Mouse (Mus musculus): ENCODE measurements around the gene Dok3. TPM values are rescaled to one million over a fixed set of nuclear protein-coding genes. Genes with fewer than 3 reads are reported as not detected.
A peak's percentile ranks its signal among the peaks of the same experiment; 100 is the strongest.
"Not testable (repeated sequence)": the region's sequence is repeated elsewhere in the genome, so short reads cannot be mapped to it uniquely, and the experiment has no call there.

Dok3 gene
- 14.1 and 25.7 TPM in 2 replicates for polyA plus RNA-seq (2012; rRNA removed)

- Histone ChIP-seq H3K36me3 (ENCODE audit: control insufficient read depth, insufficient read depth, low read length) (peaks cover 32% of the 10 kb centered on the region), H3K4me3 (ENCODE audit: low read depth, low read length) (peak within 1 kb of the TSS; percentile 56), H3K27ac (ENCODE audit: insufficient read depth, low read depth, low read length) (peak within 1 kb of the TSS; percentile 71), H3K27me3 (ENCODE audit: control insufficient read depth, insufficient read depth, low read length) (no peaks in the 10 kb centered on the region), H3K4me1 (ENCODE audit: control insufficient read depth, insufficient read depth, insufficient read length, low read length) (peaks cover 2% of the 10 kb centered on the region)
- 42% methylated on average over 8 of the region's 8 CpGs for WGBS
- TF ChIP-seq CTCF (IDR thresholded peaks at IDR 0.05; ENCODE audit: extremely low read depth, insufficient read length, insufficient replicate concordance, low read depth, low read length), result no peak
- TF ChIP-seq POLR2A (IDR thresholded peaks at IDR 0.05; ENCODE audit: low read depth, low read length), result no peak
Observed at GRCm38 (mm10) chr13:55529198-55529915, at the start of gene Dok3. TSS of gene Dok3 (minus strand) at chr13:55529296.

DNA sequence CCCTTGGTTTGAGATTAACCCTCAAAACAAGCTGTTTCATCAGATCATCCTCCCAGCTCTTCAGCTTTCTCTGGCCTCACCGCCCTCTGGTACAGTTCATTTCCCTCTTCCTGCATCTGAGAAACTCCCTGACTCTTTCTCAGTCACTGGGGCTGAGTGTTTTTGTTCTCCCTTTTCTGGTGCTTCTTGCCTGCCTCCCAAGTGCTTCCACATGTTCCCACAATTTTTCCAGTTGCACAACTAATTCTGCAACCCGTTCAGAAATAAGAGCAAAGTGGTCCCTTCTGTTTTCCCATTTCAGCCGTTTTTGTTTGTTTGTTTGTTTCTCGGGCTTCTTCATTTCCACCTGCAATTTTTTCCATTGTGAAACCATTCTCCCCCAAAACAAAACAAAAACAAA, 49.0 kb upstream of the Dok3 start:
- no peak for TF ChIP-seq CTCF (IDR thresholded peaks at IDR 0.05; ENCODE audit: extremely low read depth, insufficient read length, insufficient replicate concordance, low read depth, low read length)
- no peak for TF ChIP-seq POLR2A (IDR thresholded peaks at IDR 0.05; ENCODE audit: low read depth, low read length)
- 78% methylated on average over 4 of the region's 4 CpGs for WGBS

DNA sequence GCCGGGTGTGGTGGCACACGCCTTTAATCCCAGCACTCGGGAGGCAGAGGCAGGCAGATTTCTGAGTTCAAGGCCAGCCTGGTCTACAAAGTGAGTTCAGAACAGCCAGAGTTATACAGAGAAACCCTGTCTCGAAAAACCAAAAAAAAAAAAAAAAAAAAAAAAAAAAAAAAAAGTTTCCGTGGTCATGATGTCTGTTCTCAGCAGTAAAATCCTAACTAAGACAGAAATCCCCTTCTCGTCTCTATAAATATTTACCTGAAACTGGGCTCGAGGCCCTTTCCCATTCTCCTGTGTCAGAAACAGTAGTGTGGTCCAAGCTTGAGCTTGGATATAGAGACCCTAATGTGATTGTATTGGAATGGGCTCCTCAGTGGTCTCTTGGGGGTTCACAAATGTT, 47.8 kb upstream of the Dok3 start:
- not testable (repeated sequence) for H3K27ac ChIP-seq (ENCODE audit: insufficient read depth, low read depth, low read length); H3K27me3 ChIP-seq (ENCODE audit: control insufficient read depth, insufficient read depth, low read length); H3K4me3 ChIP-seq (ENCODE audit: low read depth, low read length); H3K36me3 ChIP-seq (ENCODE audit: control insufficient read depth, insufficient read depth, low read length); H3K4me1 ChIP-seq (ENCODE audit: control insufficient read depth, insufficient read depth, insufficient read length, low read length)
- WGBS, result 74% methylated on average over 7 of the region's 7 CpGs

More for the DNA sequence above, 49.0 kb upstream of the Dok3 start:
- H3K36me3 ChIP-seq (ENCODE audit: control insufficient read depth, insufficient read depth, low read length), result no peaks in the 10 kb centered on the region
- no peak overlapping the region for H3K4me3 ChIP-seq (ENCODE audit: low read depth, low read length)
- no peak overlapping the region for H3K27ac ChIP-seq (ENCODE audit: insufficient read depth, low read depth, low read length)
- H3K4me1 ChIP-seq (ENCODE audit: control insufficient read depth, insufficient read depth, insufficient read length, low read length), result no peaks in the 10 kb centered on the region
- H3K27me3 ChIP-seq (ENCODE audit: control insufficient read depth, insufficient read depth, low read length), result no peaks in the 10 kb centered on the region

GRCm38 (mm10) chr13:55575932-55576331, 46.8 kb upstream of the Dok3 start:
- Histone ChIP-seq H3K27me3 (ENCODE audit: control insufficient read depth, insufficient read depth, low read length) (no peaks in the 10 kb centered on the region), H3K4me1 (ENCODE audit: control insufficient read depth, insufficient read depth, insufficient read length, low read length) (no peaks in the 10 kb centered on the region), H3K27ac (ENCODE audit: insufficient read depth, low read depth, low read length) (no peak overlapping the region), H3K36me3 (ENCODE audit: control insufficient read depth, insufficient read depth, low read length) (no peaks in the 10 kb centered on the region), H3K4me3 (ENCODE audit: low read depth, low read length) (no peak overlapping the region)
- no peak for TF ChIP-seq CTCF (IDR thresholded peaks at IDR 0.05; ENCODE audit: extremely low read depth, insufficient read length, insufficient replicate concordance, low read depth, low read length)
- no peak for TF ChIP-seq POLR2A (IDR thresholded peaks at IDR 0.05; ENCODE audit: low read depth, low read length)
- WGBS, result 52% methylated on average over 5 of the region's 5 CpGs

- WGBS, result 65% methylated on average over 5 of the region's 5 CpGs
- no peaks in the 10 kb centered on the region for H3K36me3 ChIP-seq (ENCODE audit: control insufficient read depth, insufficient read depth, low read length)
- no peak overlapping the region for H3K27ac ChIP-seq (ENCODE audit: insufficient read depth, low read depth, low read length)
- H3K27me3 ChIP-seq (ENCODE audit: control insufficient read depth, insufficient read depth, low read length), result no peaks in the 10 kb centered on the region
- TF ChIP-seq POLR2A (IDR thresholded peaks at IDR 0.05; ENCODE audit: low read depth, low read length) (no peak), CTCF (IDR thresholded peaks at IDR 0.05; ENCODE audit: extremely low read depth, insufficient read length, insufficient replicate concordance, low read depth, low read length) (no peak)
- no peak overlapping the region for H3K4me3 ChIP-seq (ENCODE audit: low read depth, low read length)
- H3K4me1 ChIP-seq (ENCODE audit: control insufficient read depth, insufficient read depth, insufficient read length, low read length), result peaks cover 1% of the 10 kb centered on the region; the same call in 1 of the 2 replicates
Observed at GRCm38 (mm10) chr13:55574321-55574720, 45.2 kb upstream of the Dok3 start.

DNA sequence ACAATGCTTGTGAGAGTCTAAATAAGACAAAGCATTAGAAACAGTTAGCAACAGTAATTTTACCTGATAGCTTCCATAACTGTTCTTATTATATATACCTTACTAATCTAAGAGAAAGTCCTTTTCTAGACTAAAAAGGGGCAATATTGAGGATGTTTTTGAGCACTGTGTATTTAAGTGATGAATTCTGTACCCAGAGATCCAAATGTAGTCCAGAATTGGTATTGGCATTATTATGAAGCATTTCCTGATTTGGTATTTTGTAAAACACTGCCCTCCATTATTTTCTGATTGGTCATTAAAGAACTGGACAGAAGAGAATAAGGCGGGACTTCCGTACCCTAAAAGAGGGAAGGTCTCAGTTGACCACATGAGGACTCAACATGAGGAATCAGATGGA, 44.3 kb upstream of the Dok3 start, which contains the start of gene Tmed9:
TSS of gene Tmed9 (plus strand) at position 301 of the 400 bp plus-strand sequence.
- 96% methylated on average over 2 of the region's 2 CpGs for WGBS
- no peaks in the 10 kb centered on the region for H3K27me3 ChIP-seq (ENCODE audit: control insufficient read depth, insufficient read depth, low read length)
- H3K36me3 ChIP-seq (ENCODE audit: control insufficient read depth, insufficient read depth, low read length), result no peaks in the 10 kb centered on the region
- H3K4me1 ChIP-seq (ENCODE audit: control insufficient read depth, insufficient read depth, insufficient read length, low read length), result peaks cover 2% of the 10 kb centered on the region; the same call in 1 of the 2 replicates
- no peak within 1 kb of the TSS for H3K4me3 ChIP-seq (ENCODE audit: low read depth, low read length)
- TF ChIP-seq CTCF (IDR thresholded peaks at IDR 0.05; ENCODE audit: extremely low read depth, insufficient read length, insufficient replicate concordance, low read depth, low read length) (no peak), POLR2A (IDR thresholded peaks at IDR 0.05; ENCODE audit: low read depth, low read length) (no peak)
- H3K27ac ChIP-seq (ENCODE audit: insufficient read depth, low read depth, low read length), result no peak within 1 kb of the TSS

GRCm38 (mm10) chr13:55571977-55572376, 42.9 kb upstream of the Dok3 start:
- Histone ChIP-seq H3K27ac (ENCODE audit: insufficient read depth, low read depth, low read length) (no peak overlapping the region), H3K27me3 (ENCODE audit: control insufficient read depth, insufficient read depth, low read length) (no peaks in the 10 kb centered on the region), H3K4me1 (ENCODE audit: control insufficient read depth, insufficient read depth, insufficient read length, low read length) (peaks cover 2% of the 10 kb centered on the region; the same call in 1 of the 2 replicates), H3K36me3 (ENCODE audit: control insufficient read depth, insufficient read depth, low read length) (no peaks in the 10 kb centered on the region), H3K4me3 (ENCODE audit: low read depth, low read length) (no peak overlapping the region)
- TF ChIP-seq POLR2A (IDR thresholded peaks at IDR 0.05; ENCODE audit: low read depth, low read length) (no peak), CTCF (IDR thresholded peaks at IDR 0.05; ENCODE audit: extremely low read depth, insufficient read length, insufficient replicate concordance, low read depth, low read length) (no peak)
- WGBS, result 67% methylated on average over 2 of the region's 2 CpGs
